Mouse (Mus musculus): ENCODE measurements around the gene Tet1. TPM values are rescaled to one million over a fixed set of nuclear protein-coding genes. Genes with fewer than 3 reads are reported as not detected.

Gene Tet1
- total and polyA plus RNA-seq, 3 experiments, result 0.08 TPM; not detected in 1

DNA sequence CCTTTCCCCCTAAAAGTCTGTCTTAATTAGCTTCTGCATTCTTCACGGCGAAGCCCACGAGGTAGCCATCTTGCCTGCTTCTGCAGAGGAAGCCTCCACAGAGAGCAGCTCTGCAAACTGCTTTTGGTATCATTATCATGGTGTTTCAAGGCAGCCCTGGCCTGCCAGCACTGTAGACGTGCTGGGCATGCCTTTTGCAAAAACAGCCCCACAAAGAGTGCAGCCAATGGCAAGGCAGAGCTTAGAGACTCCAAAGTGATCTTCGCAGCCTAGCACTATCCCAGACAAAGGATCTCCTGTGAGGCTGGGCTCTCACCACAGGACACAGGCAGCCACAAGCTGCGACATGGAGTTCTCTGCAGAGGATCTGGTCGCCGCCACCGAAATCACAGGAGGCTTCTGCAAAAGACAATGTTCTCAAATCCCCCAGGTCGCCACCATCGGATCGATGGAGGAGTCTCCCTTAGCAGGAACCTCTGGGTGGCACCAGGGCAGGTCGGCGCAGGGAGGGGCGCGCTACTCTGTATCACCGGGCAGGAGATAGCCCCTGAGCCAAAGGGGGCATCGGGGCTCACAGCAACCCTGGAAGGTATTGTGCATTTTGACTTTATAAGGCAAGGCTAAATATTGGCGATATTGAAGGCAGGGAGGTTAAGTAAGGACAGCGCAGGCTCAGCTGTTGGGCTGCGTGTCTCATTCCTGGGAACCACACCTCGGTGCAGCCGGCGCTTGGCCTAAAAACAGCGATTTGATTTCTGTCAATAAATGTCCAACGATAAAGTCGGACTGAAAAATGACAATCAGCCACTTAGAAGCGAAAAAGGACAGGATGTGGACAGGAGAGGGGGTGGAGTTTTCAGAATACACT, 43.4 kb downstream of the Tet1 start:
- no peak overlapping the region for H3K9ac ChIP-seq (ENCODE audit: control insufficient read depth, low read depth, low read length, poor library complexity, severe bottlenecking)
- no peak overlapping the region for H3K4me3 ChIP-seq (ENCODE audit: control insufficient read depth in 1 of 2, insufficient read depth in 1 of 2, low read depth in 2 of 2, low read length in 2 of 2)
- DNase-seq (ENCODE audit: low read depth, low spot score), result no peak
- no peak for TF ChIP-seq UBTF (IDR thresholded peaks at IDR 0.05; ENCODE audit: borderline replicate concordance, insufficient read depth, low read depth, low read length)
- no peak for TF ChIP-seq POLR2AphosphoS5 (IDR thresholded peaks at IDR 0.05; ENCODE audit: borderline replicate concordance, low read depth, low read length)
- no peak for TF ChIP-seq ZKSCAN1 (IDR thresholded peaks at IDR 0.05; ENCODE audit: low read depth, low read length)
- no peak for TF ChIP-seq EP300 (IDR thresholded peaks at IDR 0.05; ENCODE audit: low read depth in 1 of 2, low read length in 2 of 2)
- TF ChIP-seq ZMIZ1 (IDR thresholded peaks at IDR 0.05; ENCODE audit: low read depth, low read length), result no peak
- TF ChIP-seq KAT2A (conservative IDR thresholded peaks at IDR 0.05; ENCODE audit: low read depth, low read length), result no peak
- no peak for TF ChIP-seq USF2 (IDR thresholded peaks at IDR 0.05; ENCODE audit: borderline replicate concordance in 1 of 2, insufficient read depth in 1 of 2, low read depth in 1 of 2, low read length in 2 of 2)
- no peak for TF ChIP-seq HCFC1 (IDR thresholded peaks at IDR 0.05; ENCODE audit: low read depth, low read length)
- TF ChIP-seq TCF12 (IDR thresholded peaks at IDR 0.05; ENCODE audit: low read depth, low read length), result no peak
- TF ChIP-seq MEF2A (IDR thresholded peaks at IDR 0.05; ENCODE audit: extremely low read depth, insufficient replicate concordance, low read depth, low read length, poor library complexity, severe bottlenecking), result no peak
- no peak for TF ChIP-seq SMC3 (IDR thresholded peaks at IDR 0.05; ENCODE audit: low read depth, low read length)
- TF ChIP-seq SIN3A (IDR thresholded peaks at IDR 0.05; ENCODE audit: low read length), result no peak
- no peak overlapping the region for H3K27ac ChIP-seq (ENCODE audit: control insufficient read depth, low read depth, low read length)
- peaks cover 4 to 10% of the 10 kb centered on the region in 2 experiments; a peak in 3 of 4 replicates for H3K27me3 ChIP-seq (ENCODE audit: control insufficient read depth in 1 of 2, insufficient read depth in 2 of 2, low read length in 2 of 2)
- H3K4me1 ChIP-seq (ENCODE audit: control insufficient read depth in 1 of 2, insufficient read depth in 2 of 2, low read length in 2 of 2), result no peaks in the 10 kb centered on the region
- no peaks in the 10 kb centered on the region for H3K9me3 ChIP-seq (replicated peaks; ENCODE audit: insufficient read depth, low read length)
- no peaks in the 10 kb centered on the region for H3K36me3 ChIP-seq (ENCODE audit: control insufficient read depth in 1 of 2, insufficient read depth in 2 of 2, low read length in 2 of 2)
- no peaks in the 10 kb centered on the region for H3K79me2 ChIP-seq (ENCODE audit: control insufficient read depth, insufficient read depth, low read length, poor library complexity)

DNA sequence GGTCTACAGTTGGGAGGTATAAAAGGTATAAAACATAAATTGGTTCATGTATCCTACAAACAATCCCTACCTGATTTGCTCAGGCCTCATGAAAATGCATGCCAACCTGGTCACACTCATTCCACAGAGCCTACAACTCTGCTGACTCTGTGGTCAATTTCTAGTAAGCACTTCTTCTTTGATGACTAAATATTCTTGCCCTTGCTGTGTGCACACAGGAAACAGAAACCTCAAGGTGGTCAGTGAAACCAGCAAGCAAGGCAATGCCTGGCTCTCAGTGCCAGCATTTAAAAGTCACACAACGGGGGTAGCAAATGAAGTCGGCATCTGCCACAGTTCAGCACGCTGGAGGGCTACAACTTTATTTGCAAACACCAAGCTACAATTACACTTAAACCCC, 45.2 kb downstream of the Tet1 start:
- no peaks in the 10 kb centered on the region for H3K4me1 ChIP-seq (ENCODE audit: control insufficient read depth in 1 of 2, insufficient read depth in 2 of 2, low read length in 2 of 2)
- no peak overlapping the region for H3K27ac ChIP-seq (ENCODE audit: control insufficient read depth, low read depth, low read length)
- H3K4me3 ChIP-seq (ENCODE audit: control insufficient read depth in 1 of 2, insufficient read depth in 1 of 2, low read depth in 2 of 2, low read length in 2 of 2), result no peak overlapping the region
- no peaks in the 10 kb centered on the region for H3K79me2 ChIP-seq (ENCODE audit: control insufficient read depth, insufficient read depth, low read length, poor library complexity)
- H3K27me3 ChIP-seq (ENCODE audit: control insufficient read depth in 1 of 2, insufficient read depth in 2 of 2, low read length in 2 of 2), result peaks cover 2 to 3% of the 10 kb centered on the region in 2 experiments; a peak in 2 of 4 replicates
- H3K9me3 ChIP-seq (replicated peaks; ENCODE audit: insufficient read depth, low read length), result no peaks in the 10 kb centered on the region
- no peak for DNase-seq (ENCODE audit: low read depth, low spot score)
- TF ChIP-seq MYB (IDR thresholded peaks at IDR 0.05; ENCODE audit: low read depth, low read length), result no peak
- no peak for TF ChIP-seq RAD21 (IDR thresholded peaks at IDR 0.05; ENCODE audit: low read depth, low read length)
- no peak for TF ChIP-seq JUND (IDR thresholded peaks at IDR 0.05; ENCODE audit: low read depth, low read length)
- TF ChIP-seq MXI1 (IDR thresholded peaks at IDR 0.05; ENCODE audit: low read depth, low read length), result no peak
- H3K36me3 ChIP-seq (ENCODE audit: control insufficient read depth in 1 of 2, insufficient read depth in 2 of 2, low read length in 2 of 2), result no peaks in the 10 kb centered on the region
- no peak overlapping the region for H3K9ac ChIP-seq (ENCODE audit: control insufficient read depth, low read depth, low read length, poor library complexity, severe bottlenecking)
